Mouse (Mus musculus) MEL (cell line): ENCODE results near the gene Cep95.
"Not testable (repeated sequence)": the region's sequence is repeated elsewhere in the genome, so short reads cannot be mapped to it uniquely, and the experiment has no call there.

ENCODE experiments used
- CTCF ChIP-seq, 3 experiments: IDR thresholded peaks in 2 of 3; conservative IDR thresholded peaks in 1 of 3; 2 replicates each; pipeline ENCODE4 v1.5.1; 2011 to 2012; ENCODE audit warnings: low read length in 3 of 3, low read depth in 2 of 3, mild to moderate bottlenecking in 2 of 3, improper control_type of control experiment in 1 of 3, inconsistent platforms in 1 of 3, mixed read lengths in 1 of 3, moderate library complexity in 1 of 3; ENCODE audit not compliant: control insufficient read depth in 1 of 3, insufficient read depth in 1 of 3, poor library complexity in 1 of 3, severe bottlenecking in 1 of 3
- GATA1 ChIP-seq: IDR thresholded peaks from 2 replicates; pipeline ENCODE4 v1.6.1; 2011; ENCODE audit warnings: low read depth, low read length, improper control_type of control experiment
- POLR2A ChIP-seq, 2 experiments: IDR thresholded peaks; 2 replicates each; pipeline ENCODE4 v1.6.1; 2011 to 2012; ENCODE audit warnings: low read length in 2 of 2, mild to moderate bottlenecking in 2 of 2, control low read depth in 1 of 2, improper control_type of control experiment in 1 of 2, low read depth in 1 of 2, moderate library complexity in 1 of 2; ENCODE audit not compliant: control insufficient read depth in 1 of 2, insufficient read depth in 1 of 2, poor library complexity in 1 of 2
- RAD21 ChIP-seq: IDR thresholded peaks from 2 replicates; pipeline ENCODE4 v1.6.1; 2011; ENCODE audit warnings: mild to moderate bottlenecking, low read depth, low read length, improper control_type of control experiment
- USF2 ChIP-seq, 2 experiments: IDR thresholded peaks; 2 replicates each; pipeline ENCODE4 v1.6.1; 2011 to 2012; ENCODE audit warnings: improper control_type of control experiment in 2 of 2, low read length in 2 of 2, borderline replicate concordance in 1 of 2, inconsistent platforms in 1 of 2, low read depth in 1 of 2, mild to moderate bottlenecking in 1 of 2; ENCODE audit not compliant: insufficient read depth in 1 of 2
- ZNF384 ChIP-seq: IDR thresholded peaks from 2 replicates; pipeline ENCODE4 v1.6.1; 2012; ENCODE audit warnings: low read depth, mild to moderate bottlenecking, inconsistent platforms, low read length, improper control_type of control experiment

DNA sequence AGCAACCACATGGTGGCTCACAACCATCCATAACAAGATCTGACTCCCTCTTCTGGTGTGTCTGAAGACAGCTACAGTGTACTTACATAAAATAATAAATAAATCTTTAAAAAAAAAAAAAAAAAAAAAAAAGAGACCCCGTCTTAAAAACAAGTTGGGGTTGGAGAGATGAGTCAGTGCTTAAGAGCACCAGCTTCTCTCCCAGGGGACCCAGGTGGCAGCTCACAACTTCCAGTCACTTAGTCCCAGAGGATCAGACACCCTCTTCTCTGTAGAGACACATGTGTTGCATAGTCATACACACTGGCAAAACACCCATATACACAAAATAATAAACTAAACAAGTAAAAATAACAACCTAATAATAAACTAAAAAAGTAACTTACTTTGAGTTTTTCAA lies 18.4 kb downstream of the Cep95 start:
- TF ChIP-seq CTCF (IDR thresholded peaks at IDR 0.05 in 2 of 3, conservative IDR thresholded peaks at IDR 0.05 in 1 of 3; ENCODE audit: control insufficient read depth in 1 of 3, insufficient read depth in 1 of 3, low read depth in 2 of 3, low read length in 3 of 3, poor library complexity in 1 of 3, severe bottlenecking in 1 of 3); GATA1; USF2 (IDR thresholded peaks at IDR 0.05; ENCODE audit: borderline replicate concordance in 1 of 2, insufficient read depth in 1 of 2, low read depth in 1 of 2, low read length in 2 of 2); POLR2A (IDR thresholded peaks at IDR 0.05; ENCODE audit: control insufficient read depth in 1 of 2, insufficient read depth in 1 of 2, low read depth in 1 of 2, low read length in 2 of 2, poor library complexity in 1 of 2); ZNF384; RAD21: not testable (repeated sequence)
